Mouse (Mus musculus): ENCODE data around the gene 4930548H24Rik.
"Not testable (repeated sequence)": the region's sequence is repeated elsewhere in the genome, so short reads cannot be mapped to it uniquely, and the experiment has no call there.

4930548H24Rik gene

DNA sequence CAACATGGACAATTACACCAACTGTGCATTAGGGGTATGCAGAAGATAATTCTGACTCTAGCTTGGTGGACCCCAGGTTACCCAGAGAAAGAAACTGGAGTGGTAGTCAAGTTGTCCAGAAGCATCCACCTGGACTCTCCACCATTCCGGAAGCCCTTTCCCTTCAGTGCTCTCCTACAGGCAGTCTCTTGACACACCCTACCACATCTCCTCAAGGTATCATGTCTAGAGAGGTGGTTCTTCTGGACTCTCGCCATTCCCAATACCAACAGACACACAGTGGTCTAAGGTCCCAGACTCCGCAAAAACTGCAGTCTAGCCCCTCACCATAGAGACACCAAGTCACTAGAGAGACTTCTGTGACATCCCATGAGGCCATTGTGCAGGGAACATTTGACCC, at the start of gene 4930548H24Rik:
Gene 4930548H24Rik, plus strand, starts transcription at position 301 of the 400 bp plus-strand sequence.
- DNase-seq, result no peak

DNA sequence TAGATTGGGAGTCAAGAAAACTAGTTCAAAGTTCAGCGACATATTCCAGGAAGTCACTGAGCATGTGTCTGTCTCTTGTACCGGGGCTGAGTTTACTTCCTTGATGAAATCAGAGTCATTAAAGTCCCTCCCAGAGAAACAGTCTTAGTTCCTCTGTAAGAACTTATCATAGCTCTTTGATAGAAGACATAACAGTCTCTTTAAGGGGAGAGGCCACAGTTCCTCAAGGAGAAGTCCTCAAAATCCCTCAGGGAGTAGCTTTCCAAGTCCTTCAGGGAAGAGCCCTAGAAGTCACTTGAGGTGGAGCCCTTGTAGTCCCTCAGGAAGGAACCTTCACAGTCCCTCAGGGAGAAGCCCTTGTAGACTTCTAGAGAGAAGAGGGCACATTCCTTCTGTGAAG, 34.2 kb upstream of the 4930548H24Rik start:
- no peak for DNase-seq

DNA sequence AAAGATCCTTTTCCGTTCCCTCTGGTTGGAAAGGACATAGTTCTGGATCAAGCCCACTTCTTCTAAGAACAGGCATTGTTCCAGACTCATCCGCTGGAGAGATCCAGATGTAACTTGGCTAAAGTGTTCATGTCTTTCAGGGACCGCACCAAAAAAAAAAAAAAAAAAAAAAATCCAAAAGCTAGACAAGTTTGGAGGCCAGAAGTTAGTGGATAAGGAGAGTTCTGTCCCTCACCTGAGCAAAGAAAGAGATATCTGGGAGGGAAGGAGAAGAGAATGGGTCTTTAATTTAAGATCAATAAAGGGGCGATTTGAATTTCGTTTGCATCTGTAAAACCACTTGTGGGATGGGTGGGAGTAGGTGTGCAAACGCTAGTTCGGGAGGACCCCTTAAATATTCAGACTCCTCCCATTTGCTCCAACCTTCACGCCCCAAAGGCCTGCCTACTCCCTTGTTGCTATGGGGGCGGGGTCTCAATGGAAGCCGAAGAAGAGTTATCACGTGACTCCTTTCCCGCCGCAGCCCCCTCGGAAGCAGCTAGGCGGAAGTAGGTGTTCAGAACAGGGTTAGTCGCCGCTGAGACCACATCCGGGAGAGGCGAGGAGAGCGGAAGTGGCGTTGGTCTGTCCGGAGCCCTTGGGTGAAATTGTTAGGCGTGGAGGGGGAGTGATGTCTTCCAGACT, 33.5 kb upstream of the 4930548H24Rik start, which contains the start of gene Zfp512:
Gene Zfp512, plus strand, starts transcription at position 554 of the 684 bp plus-strand sequence.
- peak; percentile 87 for DNase-seq

DNA sequence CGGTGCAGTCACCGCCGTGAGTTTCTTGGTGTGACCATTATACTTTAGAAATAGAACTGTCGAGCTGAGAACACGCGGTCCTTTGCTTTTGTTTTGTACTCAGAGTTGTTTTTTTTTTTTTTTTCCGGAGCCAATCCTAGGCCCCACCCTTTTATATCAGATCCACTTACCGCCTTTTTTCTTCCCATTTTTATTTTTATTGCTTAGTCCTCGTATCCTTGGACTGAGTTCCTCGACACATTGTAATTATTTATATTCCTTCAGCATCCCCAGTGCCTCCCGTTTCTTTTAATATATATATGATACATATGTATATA, 33.0 kb upstream of the 4930548H24Rik start:
- DNase-seq, result no peak

DNA sequence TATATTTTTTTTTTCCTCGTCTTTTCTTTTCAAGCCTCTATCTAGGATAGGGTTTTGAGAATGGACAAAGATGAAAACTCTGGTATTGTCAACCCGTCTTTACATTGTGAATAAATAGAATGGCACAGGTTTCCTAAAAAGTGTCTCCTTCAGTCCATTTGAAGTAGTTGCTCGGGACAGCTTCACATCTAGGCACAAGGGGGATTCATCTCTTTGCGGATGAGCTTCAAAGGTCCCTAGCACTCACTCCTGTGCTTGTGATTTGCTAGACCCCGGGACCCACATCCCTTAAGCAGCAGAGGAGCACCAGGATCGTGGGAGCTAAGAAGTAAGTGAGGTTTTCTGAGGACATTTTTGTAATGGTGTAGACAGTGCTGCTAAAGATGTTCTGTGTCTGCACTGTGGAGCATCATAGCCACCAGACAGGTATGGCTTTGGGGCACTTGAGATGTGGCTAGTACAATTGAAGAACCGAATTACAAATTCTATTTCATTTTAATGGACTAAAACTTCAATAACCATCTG, 32.6 kb upstream of the 4930548H24Rik start:
- DNase-seq, result no peak

DNA sequence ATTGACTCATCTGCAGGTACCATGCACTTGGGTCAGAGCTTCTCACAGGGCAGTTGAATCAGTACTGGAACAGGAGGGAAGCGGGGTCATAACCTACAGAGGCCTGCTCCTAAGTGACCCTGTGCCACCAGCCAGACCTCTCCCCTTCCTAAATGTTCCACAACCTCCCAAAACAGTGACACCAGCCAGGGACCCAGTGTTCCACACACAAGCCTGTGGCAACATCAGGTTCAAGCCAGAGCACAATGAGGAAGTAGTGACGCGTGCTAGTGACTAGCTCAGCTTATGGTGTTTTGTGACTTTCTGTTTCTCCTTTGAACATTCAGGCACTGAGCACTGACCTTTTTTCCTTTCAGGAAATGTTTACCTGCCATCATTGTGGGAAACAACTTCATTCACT, 17.7 kb upstream of the 4930548H24Rik start:
- DNase-seq, result no peak

DNA sequence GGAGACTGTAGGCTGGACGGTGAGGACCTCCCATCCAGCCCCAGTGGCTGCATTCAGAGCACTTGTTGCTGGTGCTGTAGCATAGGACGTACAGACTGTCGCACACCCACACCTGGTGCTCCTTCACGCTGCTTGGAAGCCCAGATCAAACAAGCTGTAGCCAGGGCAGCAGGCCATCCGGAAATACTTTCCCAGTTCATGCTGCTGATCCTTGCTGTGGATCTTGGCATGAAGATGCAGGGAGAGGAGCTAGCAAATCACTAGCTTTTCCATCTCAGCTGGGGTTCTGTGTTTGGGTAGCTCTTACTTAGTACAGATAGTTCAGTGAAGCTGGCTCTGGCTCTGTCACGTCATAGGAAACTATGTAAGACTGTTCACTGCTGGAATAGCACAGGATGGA, 15.8 kb upstream of the 4930548H24Rik start:
- DNase-seq, result no peak

DNA sequence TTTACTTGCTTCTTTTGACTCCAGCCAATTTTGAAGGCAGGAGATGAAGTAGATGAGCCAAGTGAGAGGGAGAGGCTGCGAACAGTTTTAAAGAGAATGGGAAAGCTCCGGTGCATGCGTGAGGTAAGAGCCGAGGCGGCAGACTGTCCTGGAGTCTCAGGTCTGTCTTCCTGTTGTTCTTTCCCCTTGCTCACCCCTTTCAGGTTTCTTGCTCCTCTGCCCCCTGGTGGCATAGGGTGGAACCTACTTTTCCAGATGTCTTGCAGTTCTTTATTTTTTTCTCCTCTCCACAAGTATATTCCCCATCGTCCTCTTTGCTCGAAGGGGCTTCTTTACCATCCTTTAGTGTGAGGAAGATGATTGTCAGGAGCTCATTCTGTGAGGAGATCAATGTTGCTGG, 15.2 kb upstream of the 4930548H24Rik start:
- peak; percentile 63 for DNase-seq

DNA sequence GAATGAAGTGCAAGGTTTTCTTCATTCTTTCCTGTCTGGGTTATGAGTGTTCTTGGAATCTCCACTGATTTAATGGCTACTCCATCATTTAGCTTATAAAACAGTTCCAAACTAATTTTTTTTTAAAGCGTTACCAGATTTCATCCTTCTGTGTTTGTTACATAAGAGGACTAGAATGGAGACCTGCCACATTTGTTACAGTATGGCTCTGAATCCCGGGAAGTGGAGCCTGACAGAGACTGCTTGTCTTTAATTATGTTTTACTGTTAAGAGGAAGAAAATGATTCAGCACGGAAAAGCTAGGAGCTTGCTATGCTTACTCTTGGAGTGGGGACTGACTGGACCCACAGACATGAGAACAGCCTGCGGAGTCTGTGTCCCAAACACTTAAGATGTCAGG, 5.0 kb upstream of the 4930548H24Rik start:
- DNase-seq, result no peak

DNA sequence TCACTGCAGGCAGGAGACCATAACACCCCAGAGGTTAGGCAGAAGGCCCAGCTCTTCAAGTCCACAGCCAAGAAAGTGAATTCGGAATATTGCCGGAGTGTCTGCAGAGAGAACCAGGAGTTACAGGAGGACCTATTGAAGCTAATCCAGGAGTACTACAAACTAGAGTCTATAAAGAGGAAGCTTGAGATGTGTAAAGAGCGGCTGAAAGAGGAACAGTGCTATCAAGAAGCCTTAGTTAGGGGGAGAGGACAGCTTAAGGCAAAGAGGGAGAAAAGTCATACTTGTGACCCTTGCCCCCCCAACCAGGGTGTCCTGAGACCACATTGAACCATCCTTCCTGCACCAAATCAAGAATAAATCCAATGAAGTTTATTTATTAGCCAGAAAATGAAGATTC, 2.3 kb downstream of the 4930548H24Rik start:
- no peak for DNase-seq

DNA sequence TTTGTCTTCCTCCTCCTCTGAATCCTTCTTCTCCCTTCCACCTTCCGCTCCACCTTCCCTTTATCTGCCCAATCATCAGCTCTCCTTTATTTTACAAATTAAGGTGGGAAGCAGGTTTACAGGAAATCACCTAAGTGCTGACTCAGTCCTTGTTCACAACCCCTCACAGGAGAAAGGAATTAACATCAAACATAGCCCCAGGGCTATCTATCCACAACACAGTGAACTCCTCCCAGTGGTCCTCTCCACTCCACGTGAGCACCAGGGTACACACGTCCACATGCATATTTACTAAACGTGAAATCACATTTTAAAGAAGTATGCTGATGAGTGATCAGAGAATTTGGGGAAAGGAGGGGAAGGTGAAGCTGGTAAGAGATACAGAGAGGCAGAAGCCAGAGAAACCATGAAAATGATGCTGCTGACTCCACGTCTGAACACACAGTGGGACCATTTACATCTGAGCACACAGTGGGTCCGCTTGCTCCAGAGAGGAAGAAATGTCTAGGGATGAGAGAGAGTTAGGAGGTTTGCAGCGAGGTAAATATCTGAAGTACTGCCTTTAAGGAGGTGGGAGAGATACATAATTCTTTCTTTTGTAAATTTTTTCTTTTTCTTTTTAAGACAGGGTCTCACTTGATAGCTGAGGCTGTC, 3.7 kb downstream of the 4930548H24Rik start:
- DNase-seq, result no peak

DNA sequence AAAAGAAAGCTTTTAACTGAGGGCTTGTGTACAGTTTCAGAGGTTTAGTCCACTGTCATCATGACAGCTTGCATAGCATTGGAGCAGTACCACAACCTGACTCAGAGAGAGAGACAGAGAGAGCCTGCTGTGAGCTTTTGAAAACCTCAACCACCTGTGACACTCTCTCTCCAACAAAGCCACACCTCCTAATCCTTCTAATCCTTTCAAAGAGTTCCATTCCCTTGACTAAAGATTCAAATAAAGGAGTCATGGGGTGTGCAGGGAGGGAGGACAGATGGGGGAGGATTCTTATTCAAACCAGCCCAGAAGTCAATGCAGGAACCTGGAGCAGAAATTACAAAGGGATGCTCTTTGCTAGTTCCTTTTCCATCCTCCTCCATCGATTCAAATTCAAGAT, 6.5 kb downstream of the 4930548H24Rik start:
- no peak for DNase-seq

DNA sequence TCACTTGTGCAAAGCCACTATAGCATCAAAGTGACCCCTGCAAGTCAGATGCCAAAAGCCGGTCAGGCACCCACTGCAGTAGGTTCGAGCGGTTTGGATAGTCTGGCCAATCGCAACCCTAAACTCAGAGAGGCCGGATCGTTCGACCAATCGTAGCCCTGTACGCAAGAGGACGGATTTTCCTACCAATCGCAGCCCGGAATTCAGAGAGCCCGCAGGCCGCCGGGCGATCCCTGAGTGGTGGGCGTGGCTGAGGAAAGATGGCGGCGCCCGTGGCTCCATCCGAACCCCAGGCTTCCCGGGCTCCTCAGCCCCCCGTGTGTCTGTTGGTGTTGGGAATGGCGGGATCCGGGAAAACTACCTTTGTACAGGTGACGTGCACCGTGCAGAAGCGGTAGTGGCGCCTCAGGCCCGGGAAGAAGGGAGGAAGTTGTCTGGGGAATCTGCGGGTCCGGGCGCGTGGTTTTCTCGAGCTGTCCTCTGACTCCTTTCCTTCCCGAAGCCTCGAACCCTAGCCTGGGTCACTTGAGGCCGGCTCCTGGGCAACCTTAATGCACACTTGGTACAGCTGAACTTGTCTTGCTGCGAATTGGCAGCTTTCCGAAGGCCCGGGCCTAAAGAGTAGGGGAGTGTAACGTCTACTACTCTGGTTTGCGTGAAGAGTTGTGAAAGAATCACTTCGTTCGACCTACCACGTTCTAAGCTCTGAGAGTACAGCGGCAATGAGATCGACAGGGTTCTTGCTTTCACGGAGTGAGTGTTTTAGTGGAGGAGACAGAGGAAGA, 9.2 kb downstream of the 4930548H24Rik start, which contains the start of gene Gpn1:
Gene Gpn1, plus strand, starts transcription at position 229 of the 785 bp plus-strand sequence.
- DNase-seq, result peak; percentile 86

DNA sequence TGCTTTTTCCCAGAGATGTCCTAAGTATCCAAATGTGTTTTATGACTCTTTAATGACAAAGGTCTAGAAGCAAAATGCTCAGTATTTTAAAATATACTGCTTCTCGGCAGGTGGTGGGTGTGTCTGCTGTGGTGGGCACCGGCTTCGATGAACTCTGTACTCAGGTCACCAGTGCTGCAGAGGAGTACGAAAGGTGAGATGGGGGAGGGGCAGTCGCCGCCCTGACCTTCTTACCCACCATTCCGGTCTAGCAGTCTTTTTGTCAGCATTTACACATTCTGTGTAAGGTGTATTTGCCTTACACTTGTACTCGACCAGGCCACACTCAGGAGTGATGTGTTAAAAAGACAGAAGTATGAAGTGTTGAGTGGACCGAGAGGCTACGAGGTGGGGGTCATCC, 19.3 kb downstream of the 4930548H24Rik start:
- no peak for DNase-seq

DNA sequence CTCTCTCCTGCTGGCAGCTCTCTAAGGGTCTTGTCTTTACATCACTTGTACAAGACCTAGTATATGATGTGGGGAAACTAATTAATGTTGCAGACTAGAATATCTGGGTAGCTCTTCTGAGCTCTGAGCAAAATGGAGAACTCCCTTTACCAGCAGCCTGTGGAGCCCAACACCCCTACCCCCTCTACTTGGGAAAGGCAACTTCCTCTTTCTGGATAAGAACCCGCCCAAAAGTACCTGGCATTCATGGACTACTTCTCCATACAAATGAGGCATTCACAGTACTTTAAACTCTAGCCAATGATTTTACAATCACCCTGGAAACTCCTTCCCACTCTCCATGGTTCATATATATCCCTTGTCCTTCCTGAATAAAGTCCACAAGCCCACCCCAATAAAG, 26.9 kb downstream of the 4930548H24Rik start:
- DNase-seq, result no peak

DNA sequence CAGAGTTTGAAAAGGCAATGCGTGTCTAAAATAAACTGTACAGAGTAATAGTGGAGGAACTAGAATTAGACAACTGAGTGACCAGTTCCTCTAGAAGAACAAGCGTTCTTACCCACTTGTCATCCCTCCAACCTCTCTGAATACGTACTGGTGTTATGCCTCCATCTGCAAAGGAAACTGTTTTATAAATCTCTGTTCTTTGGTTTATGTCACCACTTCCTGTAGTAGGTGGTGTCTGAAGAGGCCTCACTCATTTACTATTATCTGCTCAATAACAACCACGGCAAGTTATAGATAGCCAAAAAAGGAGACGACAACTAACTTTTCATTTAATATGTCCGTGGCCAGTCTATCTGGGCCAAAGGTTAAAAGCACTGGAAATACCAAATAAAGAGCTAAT, 35.0 kb downstream of the 4930548H24Rik start:
- DNase-seq, result no peak

DNA sequence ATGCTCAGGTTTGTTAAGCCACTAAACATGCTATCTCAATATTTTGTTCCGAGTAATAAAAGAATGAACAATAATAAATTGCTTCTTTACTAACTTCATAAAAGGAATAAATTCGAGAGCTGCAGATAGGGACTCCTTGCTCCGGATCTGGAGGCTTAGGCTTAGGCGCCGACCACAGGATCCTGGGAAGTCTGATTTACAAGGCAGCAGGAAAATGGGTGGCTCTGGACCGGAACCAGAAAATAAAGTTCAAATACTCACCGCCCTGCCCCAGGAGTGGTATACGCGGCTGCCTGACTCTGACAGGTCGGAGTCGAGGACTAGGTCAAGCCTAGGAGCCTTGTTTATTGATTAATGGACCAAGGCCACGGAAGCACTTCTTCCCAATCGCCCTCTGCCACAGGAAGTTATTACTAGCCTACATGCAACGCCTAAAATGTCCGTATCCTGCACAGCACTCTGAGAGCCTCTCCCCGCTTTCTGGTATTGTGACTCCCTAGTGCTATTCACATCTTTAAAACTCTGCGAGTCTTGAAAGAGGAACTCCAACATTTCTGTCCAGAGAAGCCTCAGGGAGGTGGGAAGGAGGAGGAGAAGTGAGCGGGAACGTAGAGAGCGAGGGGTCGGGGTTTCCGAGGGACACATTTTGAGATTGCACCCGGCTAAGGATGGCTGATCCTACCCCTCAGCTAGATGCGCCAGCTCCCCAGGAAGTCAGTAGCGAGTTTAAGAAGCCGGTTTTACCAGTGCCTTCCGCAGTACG, 41.0 kb downstream of the 4930548H24Rik start, which contains the start of gene Slc4a1ap:
Gene Slc4a1ap, plus strand, starts transcription at position 642 of the 763 bp plus-strand sequence.
- peak; percentile 77 for DNase-seq

DNA sequence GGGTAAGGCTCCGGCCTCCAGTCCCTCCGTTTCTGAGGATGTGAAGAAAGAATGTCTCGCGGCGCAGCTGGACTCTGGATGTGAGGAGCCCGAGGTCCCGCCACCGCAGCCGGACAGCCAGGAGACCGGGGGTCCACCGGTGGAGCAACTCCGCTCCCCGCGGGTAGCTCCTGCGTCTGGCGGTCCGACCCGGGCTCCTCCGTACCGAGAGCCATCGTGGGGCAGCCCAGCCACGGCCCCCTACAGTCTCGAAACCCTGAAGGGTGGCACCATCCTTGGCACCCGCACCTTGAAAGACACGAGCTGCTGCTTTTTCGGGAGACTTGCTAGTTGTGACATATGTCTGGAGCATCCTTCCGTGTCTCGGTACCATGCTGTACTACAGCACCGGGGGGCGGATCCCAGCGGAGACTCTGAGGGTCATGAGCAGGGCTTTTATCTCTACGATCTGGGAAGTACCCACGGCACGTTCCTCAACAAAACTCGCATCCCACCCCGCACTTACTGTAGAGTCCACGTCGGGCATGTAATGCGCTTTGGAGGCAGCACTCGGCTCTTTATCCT, 41.7 kb downstream of the 4930548H24Rik start:
- DNase-seq, result no peak

DNA sequence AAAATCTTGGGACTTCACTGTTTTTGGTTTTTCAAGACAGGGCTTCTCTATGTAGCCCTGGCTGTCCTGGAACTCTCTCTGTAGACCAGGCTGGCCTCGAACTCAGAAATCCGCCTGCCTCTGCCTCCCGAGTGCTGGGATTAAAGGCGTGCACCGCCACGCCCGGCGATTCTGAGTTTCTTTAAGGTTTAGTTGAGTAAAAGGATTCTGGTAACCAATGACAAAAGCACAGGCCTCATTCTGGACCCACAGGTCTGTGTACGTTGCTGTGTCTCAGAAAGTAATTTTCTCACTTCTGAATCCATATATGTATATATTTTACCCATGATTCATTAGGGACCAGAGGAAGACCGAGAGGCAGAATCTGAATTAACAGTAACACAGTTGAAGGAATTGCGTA, 42.2 kb downstream of the 4930548H24Rik start, which contains the start of gene Supt7l:
Gene Supt7l, minus strand, starts transcription at position 101 of the 400 bp plus-strand sequence.
- DNase-seq, result not testable (repeated sequence)

DNA sequence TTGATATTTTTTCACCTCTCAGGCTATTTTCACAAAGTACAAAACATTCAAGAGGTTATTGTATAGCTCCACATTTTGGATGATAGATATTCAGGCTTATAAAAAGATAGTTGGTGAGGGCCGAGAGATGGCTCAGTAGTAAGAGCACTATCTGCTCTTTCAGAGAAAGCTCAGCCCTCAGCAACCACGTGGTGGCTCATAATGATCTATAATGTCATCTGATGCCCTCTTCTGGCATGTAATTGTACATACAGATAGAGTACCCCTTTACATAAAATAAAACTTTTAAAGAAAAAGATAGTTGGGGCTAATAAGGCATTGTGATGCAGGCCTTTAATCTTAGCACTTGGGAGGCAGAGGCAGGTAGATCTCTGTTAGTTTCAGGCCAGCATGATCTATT, 43.0 kb downstream of the 4930548H24Rik start:
- DNase-seq, result no peak

DNA sequence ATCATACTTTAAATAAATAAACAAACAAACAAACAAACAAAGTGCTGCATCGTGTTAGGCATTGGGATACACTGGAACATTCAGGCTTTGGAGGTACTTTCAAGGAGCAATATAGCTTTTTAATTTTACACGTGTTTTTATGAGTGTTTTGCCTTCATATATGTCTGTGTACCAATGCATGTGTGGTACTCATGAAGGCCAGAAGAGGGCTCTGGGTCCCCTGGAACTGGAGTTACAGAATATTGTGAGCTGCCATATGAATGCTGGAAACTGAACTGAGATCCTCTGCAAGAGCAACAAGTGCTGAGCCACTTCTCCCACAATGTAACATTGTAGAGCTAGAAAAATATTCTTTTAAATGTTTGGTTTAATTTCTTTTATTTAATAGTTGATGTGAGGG, 49.7 kb downstream of the 4930548H24Rik start:
- no peak for DNase-seq
